Mouse (Mus musculus): ENCODE measurements around the gene Cyp17a1. TPM values are rescaled to one million over a fixed set of nuclear protein-coding genes. Genes with fewer than 3 reads are reported as not detected.

Gene Cyp17a1
- polyA plus RNA-seq, 1 experiment from 2014 or later = not detected

- no peak overlapping the region for H3K4me2 ChIP-seq (ENCODE audit: low read length)
- H3K9me3 ChIP-seq (replicated peaks; ENCODE audit: control insufficient read depth, low read length) = no peaks in the 10 kb centered on the region
- no peak for DNase-seq (ENCODE audit: low spot score)
- 91% methylated on average over 6 of the region's 6 CpGs for whole genome bisulfite sequencing
- no peaks in the 10 kb centered on the region for H3K36me3 ChIP-seq (ENCODE audit: control insufficient read depth, insufficient read depth, low read length)
- no peaks in the 10 kb centered on the region for H3K27me3 ChIP-seq (replicated peaks; ENCODE audit: control insufficient read depth, insufficient read depth, low read length)
- no peak for ATAC-seq
- H3K27ac ChIP-seq (ENCODE audit: low read depth, low read length) = no peak overlapping the region
- H3K4me1 ChIP-seq (ENCODE audit: control insufficient read depth, insufficient read depth, low read length) = peaks cover 4% of the 10 kb centered on the region; the same call in 1 of the 2 replicates
- no peak overlapping the region for H3K4me3 ChIP-seq (ENCODE audit: low read depth, low read length)
- no peak overlapping the region for H3K9ac ChIP-seq (ENCODE audit: low read length)
Measured at GRCm38 (mm10) chr19:46662784-46663183, 10.2 kb downstream of the Cyp17a1 start.

DNA sequence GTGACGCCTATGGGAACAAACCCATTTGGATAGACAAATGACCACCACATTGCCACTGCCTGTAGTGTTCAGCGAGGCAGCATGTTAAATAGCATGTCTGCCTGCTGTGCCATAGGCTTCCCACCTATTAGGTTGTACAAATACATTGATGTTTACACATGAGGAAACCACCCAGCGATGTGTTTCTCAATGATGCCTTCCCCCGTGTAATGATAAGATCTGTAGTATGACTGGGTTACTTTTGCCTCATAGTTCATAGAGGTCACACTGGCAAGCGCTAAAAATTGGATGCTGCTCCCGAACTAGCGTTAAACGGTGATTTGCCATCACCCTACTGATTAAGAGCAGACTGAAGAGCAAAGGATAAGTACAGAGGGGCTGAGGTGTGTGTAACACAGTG, 10.8 kb downstream of the Cyp17a1 start:
- DNase-seq (ENCODE audit: low spot score) (no peak), ATAC-seq (no peak)
- 91% methylated on average over 8 of the region's 8 CpGs for WGBS
- Histone ChIP-seq H3K4me1 (ENCODE audit: control insufficient read depth, insufficient read depth, low read length) (peaks cover 4% of the 10 kb centered on the region; the same call in 1 of the 2 replicates), H3K9me3 (replicated peaks; ENCODE audit: control insufficient read depth, low read length) (no peaks in the 10 kb centered on the region), H3K9ac (ENCODE audit: low read length) (no peak overlapping the region), H3K4me2 (ENCODE audit: low read length) (no peak overlapping the region), H3K36me3 (ENCODE audit: control insufficient read depth, insufficient read depth, low read length) (no peaks in the 10 kb centered on the region), H3K27me3 (replicated peaks; ENCODE audit: control insufficient read depth, insufficient read depth, low read length) (no peaks in the 10 kb centered on the region), H3K27ac (ENCODE audit: low read depth, low read length) (no peak overlapping the region), H3K4me3 (ENCODE audit: low read depth, low read length) (no peak overlapping the region)

DNA sequence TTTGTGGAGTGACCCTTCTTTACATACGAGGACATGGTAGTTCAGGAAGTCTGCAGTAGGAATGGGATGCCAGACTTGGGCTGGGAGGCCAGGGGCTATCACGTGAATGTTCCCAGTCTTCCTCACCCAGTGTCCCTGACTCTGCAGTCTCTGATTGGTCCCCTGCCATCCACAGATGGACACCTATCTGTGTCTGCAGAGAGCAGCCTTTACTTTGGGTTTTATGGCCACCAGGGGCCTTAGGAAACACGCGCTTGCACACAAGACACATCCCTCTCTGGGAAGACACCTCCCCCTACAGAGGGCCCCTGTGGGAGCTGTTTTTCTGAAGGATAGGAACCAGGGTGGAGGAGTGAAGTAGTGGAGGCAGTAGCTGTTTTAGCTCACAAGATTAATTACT, 11.5 kb downstream of the Cyp17a1 start:
- Histone ChIP-seq H3K9me3 (replicated peaks; ENCODE audit: control insufficient read depth, low read length) (no peaks in the 10 kb centered on the region), H3K4me2 (ENCODE audit: low read length) (no peak overlapping the region), H3K4me1 (ENCODE audit: control insufficient read depth, insufficient read depth, low read length) (peaks cover 4% of the 10 kb centered on the region; the same call in 1 of the 2 replicates), H3K27ac (ENCODE audit: low read depth, low read length) (no peak overlapping the region), H3K4me3 (ENCODE audit: low read depth, low read length) (no peak overlapping the region), H3K9ac (ENCODE audit: low read length) (no peak overlapping the region), H3K27me3 (replicated peaks; ENCODE audit: control insufficient read depth, insufficient read depth, low read length) (no peaks in the 10 kb centered on the region), H3K36me3 (ENCODE audit: control insufficient read depth, insufficient read depth, low read length) (peaks cover 5% of the 10 kb centered on the region)
- 65% methylated on average over 4 of the region's 4 CpGs for WGBS
- no peak for DNase-seq (ENCODE audit: low spot score)
- ATAC-seq = no peak

DNA sequence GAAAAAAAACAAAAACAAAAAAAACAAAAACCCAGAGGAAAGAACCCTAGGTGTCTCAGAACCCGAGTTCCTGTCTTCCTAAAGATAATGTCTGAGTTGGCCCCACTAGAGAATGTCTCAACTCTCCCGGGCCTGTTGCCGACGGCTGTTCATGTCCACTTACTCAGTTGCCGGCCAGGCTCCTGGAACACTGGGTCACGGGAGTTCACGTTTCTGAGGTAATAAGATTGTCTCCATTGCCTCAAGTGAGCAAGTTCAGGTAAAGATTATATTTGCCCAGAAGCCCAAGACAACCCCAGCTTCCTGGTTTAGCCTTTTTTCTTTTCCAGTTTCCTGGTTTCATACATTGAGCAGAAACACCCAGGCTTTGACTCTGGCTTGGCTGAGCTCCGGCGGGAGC, 14.1 kb downstream of the Cyp17a1 start:
- WGBS = 91% methylated on average over 9 of the region's 9 CpGs
- DNase-seq (ENCODE audit: low spot score) = no peak
- H3K27me3 ChIP-seq (replicated peaks; ENCODE audit: control insufficient read depth, insufficient read depth, low read length) = no peaks in the 10 kb centered on the region
- no peak overlapping the region for H3K4me3 ChIP-seq (ENCODE audit: low read depth, low read length)
- H3K27ac ChIP-seq (ENCODE audit: low read depth, low read length) = no peak overlapping the region
- no peaks in the 10 kb centered on the region for H3K9me3 ChIP-seq (replicated peaks; ENCODE audit: control insufficient read depth, low read length)
- no peak for ATAC-seq
- H3K36me3 ChIP-seq (ENCODE audit: control insufficient read depth, insufficient read depth, low read length) = peaks cover 31% of the 10 kb centered on the region
- H3K4me1 ChIP-seq (ENCODE audit: control insufficient read depth, insufficient read depth, low read length) = no peaks in the 10 kb centered on the region
- no peak overlapping the region for H3K4me2 ChIP-seq (ENCODE audit: low read length)
- H3K9ac ChIP-seq (ENCODE audit: low read length) = no peak overlapping the region

DNA sequence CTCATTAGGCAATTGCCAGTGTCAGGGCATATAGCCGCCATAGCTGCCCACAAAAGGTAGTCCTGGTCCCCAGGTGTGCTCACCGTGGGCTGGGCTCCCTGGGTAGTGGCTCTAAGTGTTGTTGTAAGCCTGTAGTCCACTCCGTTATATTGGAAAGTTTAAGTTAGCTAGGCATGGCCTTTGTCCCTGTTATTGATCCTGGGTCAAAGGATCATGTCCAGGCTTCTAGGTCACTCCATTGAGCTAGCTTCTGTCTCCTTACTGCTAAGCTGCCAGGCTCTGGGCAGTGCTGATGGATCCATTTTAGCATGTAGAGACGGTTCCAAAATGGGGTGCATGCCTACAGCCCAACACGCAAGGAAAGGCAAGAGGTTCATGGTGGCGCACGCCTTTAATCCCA, 14.6 kb downstream of the Cyp17a1 start:
- H3K27ac ChIP-seq (ENCODE audit: low read depth, low read length) = no peak overlapping the region
- no peak overlapping the region for H3K9ac ChIP-seq (ENCODE audit: low read length)
- H3K36me3 ChIP-seq (ENCODE audit: control insufficient read depth, insufficient read depth, low read length) = peaks cover 36% of the 10 kb centered on the region
- no peaks in the 10 kb centered on the region for H3K4me1 ChIP-seq (ENCODE audit: control insufficient read depth, insufficient read depth, low read length)
- 96% methylated on average over 7 of the region's 7 CpGs for WGBS
- no peak for ATAC-seq
- no peaks in the 10 kb centered on the region for H3K27me3 ChIP-seq (replicated peaks; ENCODE audit: control insufficient read depth, insufficient read depth, low read length)
- no peak for DNase-seq (ENCODE audit: low spot score)
- no peak overlapping the region for H3K4me3 ChIP-seq (ENCODE audit: low read depth, low read length)
- no peaks in the 10 kb centered on the region for H3K9me3 ChIP-seq (replicated peaks; ENCODE audit: control insufficient read depth, low read length)
- no peak overlapping the region for H3K4me2 ChIP-seq (ENCODE audit: low read length)

- Histone ChIP-seq H3K9ac (ENCODE audit: low read length) (no peak overlapping the region), H3K4me2 (ENCODE audit: low read length) (no peak overlapping the region), H3K9me3 (replicated peaks; ENCODE audit: control insufficient read depth, low read length) (no peaks in the 10 kb centered on the region), H3K4me3 (ENCODE audit: low read depth, low read length) (no peak overlapping the region), H3K36me3 (ENCODE audit: control insufficient read depth, insufficient read depth, low read length) (peaks cover 42% of the 10 kb centered on the region), H3K4me1 (ENCODE audit: control insufficient read depth, insufficient read depth, low read length) (no peaks in the 10 kb centered on the region), H3K27ac (ENCODE audit: low read depth, low read length) (no peak overlapping the region), H3K27me3 (replicated peaks; ENCODE audit: control insufficient read depth, insufficient read depth, low read length) (no peaks in the 10 kb centered on the region)
- no peak for ATAC-seq
- 95% methylated on average over 3 of the region's 3 CpGs for WGBS
- no peak for DNase-seq (ENCODE audit: low spot score)
Measured at GRCm38 (mm10) chr19:46657339-46658020, 15.5 kb downstream of the Cyp17a1 start.

GRCm38 (mm10) chr19:46656151-46656840, 16.7 kb downstream of the Cyp17a1 start:
- no peak for DNase-seq (ENCODE audit: low spot score)
- 96% methylated on average over 21 of the region's 21 CpGs for WGBS

DNA sequence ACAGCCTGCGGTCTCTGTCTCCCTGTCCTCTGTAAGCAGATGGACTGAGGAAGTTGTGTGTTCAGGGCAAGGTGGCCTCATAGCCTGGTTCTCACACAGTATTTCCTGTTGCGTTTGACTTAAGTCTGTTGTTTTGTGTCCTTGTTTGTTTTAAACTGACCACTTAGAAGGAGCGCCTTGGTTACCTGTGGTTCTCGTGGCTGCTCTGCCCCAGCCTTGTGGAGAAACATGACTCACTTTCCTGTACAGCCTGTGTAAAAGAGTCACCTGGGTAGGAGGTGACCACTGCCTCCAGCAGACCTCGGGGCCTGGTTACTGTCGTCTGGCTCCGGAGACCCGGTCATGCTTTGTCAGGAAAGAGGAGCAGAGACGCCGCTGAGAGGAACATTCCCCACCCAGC, 17.3 kb downstream of the Cyp17a1 start:
- DNase-seq (ENCODE audit: low spot score) (no peak), ATAC-seq (no peak)
- no peaks in the 10 kb centered on the region for H3K4me1 ChIP-seq (ENCODE audit: control insufficient read depth, insufficient read depth, low read length)
- no peak overlapping the region for H3K4me3 ChIP-seq (ENCODE audit: low read depth, low read length)
- no peaks in the 10 kb centered on the region for H3K27me3 ChIP-seq (replicated peaks; ENCODE audit: control insufficient read depth, insufficient read depth, low read length)
- no peak overlapping the region for H3K4me2 ChIP-seq (ENCODE audit: low read length)
- peaks cover 47% of the 10 kb centered on the region for H3K36me3 ChIP-seq (ENCODE audit: control insufficient read depth, insufficient read depth, low read length)
- no peak overlapping the region for H3K27ac ChIP-seq (ENCODE audit: low read depth, low read length)
- H3K9me3 ChIP-seq (replicated peaks; ENCODE audit: control insufficient read depth, low read length) = no peaks in the 10 kb centered on the region
- no peak overlapping the region for H3K9ac ChIP-seq (ENCODE audit: low read length)
- WGBS = 96% methylated on average over 10 of the region's 10 CpGs

More at GRCm38 (mm10) chr19:46656151-46656840, 16.7 kb downstream of the Cyp17a1 start:
- Histone ChIP-seq H3K27ac (ENCODE audit: low read depth, low read length) (no peak overlapping the region), H3K4me2 (ENCODE audit: low read length) (no peak overlapping the region), H3K4me3 (ENCODE audit: low read depth, low read length) (no peak overlapping the region), H3K9me3 (replicated peaks; ENCODE audit: control insufficient read depth, low read length) (no peaks in the 10 kb centered on the region), H3K27me3 (replicated peaks; ENCODE audit: control insufficient read depth, insufficient read depth, low read length) (no peaks in the 10 kb centered on the region), H3K9ac (ENCODE audit: low read length) (no peak overlapping the region), H3K36me3 (ENCODE audit: control insufficient read depth, insufficient read depth, low read length) (peaks cover 47% of the 10 kb centered on the region), H3K4me1 (ENCODE audit: control insufficient read depth, insufficient read depth, low read length) (no peaks in the 10 kb centered on the region)
- ATAC-seq = no peak

DNA sequence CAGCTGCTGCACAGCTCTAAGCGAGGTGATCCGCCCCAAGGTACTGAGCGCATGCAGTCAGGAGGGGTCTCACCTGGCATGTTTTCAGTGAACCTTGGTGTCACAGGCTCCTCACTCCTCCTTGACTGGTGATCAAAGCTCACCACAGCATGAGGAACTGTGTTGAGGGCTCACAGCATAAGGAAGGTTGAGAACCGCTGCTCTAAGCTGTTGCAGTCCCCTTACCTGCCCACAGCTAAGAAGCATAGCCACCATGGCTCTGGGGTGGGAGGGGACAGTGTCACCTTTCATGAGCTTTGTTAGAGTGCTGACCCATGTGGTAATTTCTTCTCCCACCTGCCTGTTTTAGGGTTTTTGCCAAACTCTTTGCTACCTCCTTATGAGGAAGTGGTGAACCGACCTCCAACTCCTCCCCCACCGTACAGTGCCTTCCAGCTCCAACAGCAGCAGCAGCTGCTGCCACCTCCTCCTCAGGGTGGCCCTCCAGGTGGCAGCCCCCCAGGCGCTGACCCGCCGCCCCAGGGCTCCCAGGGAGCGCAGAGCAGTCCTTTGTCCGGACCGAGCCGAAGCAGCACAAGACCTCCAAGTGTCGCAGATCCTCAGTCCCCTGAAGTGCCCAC, 19.2 kb downstream of the Cyp17a1 start:
- Histone ChIP-seq H3K9me3 (replicated peaks; ENCODE audit: control insufficient read depth, low read length) (no peaks in the 10 kb centered on the region), H3K4me3 (ENCODE audit: low read depth, low read length) (no peak overlapping the region), H3K4me1 (ENCODE audit: control insufficient read depth, insufficient read depth, low read length) (no peaks in the 10 kb centered on the region), H3K27ac (ENCODE audit: low read depth, low read length) (no peak overlapping the region), H3K4me2 (ENCODE audit: low read length) (no peak overlapping the region), H3K27me3 (replicated peaks; ENCODE audit: control insufficient read depth, insufficient read depth, low read length) (no peaks in the 10 kb centered on the region), H3K9ac (ENCODE audit: low read length) (no peak overlapping the region), H3K36me3 (ENCODE audit: control insufficient read depth, insufficient read depth, low read length) (peaks cover 47% of the 10 kb centered on the region)
- WGBS = 92% methylated on average over 14 of the region's 14 CpGs
- ATAC-seq (no peak), DNase-seq (ENCODE audit: low spot score) (no peak)

Measured in forebrain, embryonic 14.5 days (tissue).